Mouse (Mus musculus): ENCODE measurements at regions not wholly inside any gene's neighbourhood (a gene's known extent, or its start where the extent isn't known, plus 50 kb on each side); places are given as distances from the start of the nearest gene placed in this dataset.

- Histone ChIP-seq H3K4me3 (replicated peaks; ENCODE audit: low read depth, low read length) (no peak overlapping the region), H3K4me2 (ENCODE audit: low read length) (no peak overlapping the region), H3K27me3 (ENCODE audit: control insufficient read depth, insufficient read depth, low read length) (no peaks in the 10 kb centered on the region), H3K36me3 (ENCODE audit: control insufficient read depth, insufficient read depth, low read length) (no peaks in the 10 kb centered on the region), H3K9ac (replicated peaks; ENCODE audit: low read length) (no peak overlapping the region), H3K4me1 (ENCODE audit: control insufficient read depth, insufficient read depth, low read length) (no peaks in the 10 kb centered on the region), H3K9me3 (ENCODE audit: control insufficient read depth, low read length) (no peaks in the 10 kb centered on the region), H3K27ac (replicated peaks; ENCODE audit: low read depth, low read length) (no peak overlapping the region)
- DNase-seq: peak; percentile 32
- WGBS: 68% methylated on average over 13 of the region's 13 CpGs
- ATAC-seq (ENCODE audit: low FRiP score, low TSS enrichment): peak; percentile 37; the same call in 1 of the 2 replicates
Measured at GRCm38 (mm10) chr19:30450869-30451542, 98.5 kb downstream of the Dkk1 start.

GRCm38 (mm10) chr19:30451543-30451920 is 97.9 kb downstream of the Dkk1 start:
- no peak overlapping the region for H3K4me3 ChIP-seq (replicated peaks; ENCODE audit: low read depth, low read length)
- no peak overlapping the region for H3K9ac ChIP-seq (replicated peaks; ENCODE audit: low read length)
- no peaks in the 10 kb centered on the region for H3K4me1 ChIP-seq (ENCODE audit: control insufficient read depth, insufficient read depth, low read length)
- no peak overlapping the region for H3K4me2 ChIP-seq (ENCODE audit: low read length)
- no peaks in the 10 kb centered on the region for H3K36me3 ChIP-seq (ENCODE audit: control insufficient read depth, insufficient read depth, low read length)
- no peak overlapping the region for H3K27ac ChIP-seq (replicated peaks; ENCODE audit: low read depth, low read length)
- DNase-seq (peak; percentile 27), ATAC-seq (ENCODE audit: low FRiP score, low TSS enrichment) (peak; percentile 37; the same call in 1 of the 2 replicates)
- no peaks in the 10 kb centered on the region for H3K9me3 ChIP-seq (ENCODE audit: control insufficient read depth, low read length)
- WGBS: 59% methylated on average over 8 of the region's 8 CpGs
- no peaks in the 10 kb centered on the region for H3K27me3 ChIP-seq (ENCODE audit: control insufficient read depth, insufficient read depth, low read length)

GRCm38 (mm10) chr19:30452671-30453070 is 96.8 kb downstream of the Dkk1 start:
- H3K4me2 ChIP-seq (ENCODE audit: low read length): no peak overlapping the region
- ATAC-seq (ENCODE audit: low FRiP score, low TSS enrichment) (no peak), DNase-seq (no peak)
- WGBS: 93% methylated on average over 11 of the region's 11 CpGs
- H3K4me3 ChIP-seq (replicated peaks; ENCODE audit: low read depth, low read length): no peak overlapping the region
- no peaks in the 10 kb centered on the region for H3K9me3 ChIP-seq (ENCODE audit: control insufficient read depth, low read length)
- H3K4me1 ChIP-seq (ENCODE audit: control insufficient read depth, insufficient read depth, low read length): no peaks in the 10 kb centered on the region
- H3K27ac ChIP-seq (replicated peaks; ENCODE audit: low read depth, low read length): no peak overlapping the region
- H3K27me3 ChIP-seq (ENCODE audit: control insufficient read depth, insufficient read depth, low read length): no peaks in the 10 kb centered on the region
- no peaks in the 10 kb centered on the region for H3K36me3 ChIP-seq (ENCODE audit: control insufficient read depth, insufficient read depth, low read length)
- H3K9ac ChIP-seq (replicated peaks; ENCODE audit: low read length): no peak overlapping the region

DNA sequence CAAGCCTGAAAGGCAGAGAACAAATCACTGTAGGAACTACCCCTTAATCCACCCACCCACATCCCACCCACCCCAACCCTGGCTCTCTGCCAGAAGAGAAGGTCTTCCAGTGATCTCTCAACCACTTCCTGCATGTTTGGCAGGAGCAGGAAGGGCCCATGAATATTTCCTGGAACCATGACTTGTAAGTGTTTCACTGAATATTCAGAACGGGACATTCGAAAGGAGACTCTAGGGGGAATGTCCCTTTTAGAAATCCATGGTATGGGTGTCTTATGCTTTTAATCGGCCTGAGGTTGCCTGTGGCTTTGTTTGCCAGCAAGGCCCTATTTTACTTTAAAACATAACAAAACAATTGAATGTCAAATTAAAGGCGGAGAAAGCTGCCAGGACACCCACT is 66.0 kb downstream of the Dkk1 start:
- 23% methylated on average over 4 of the region's 4 CpGs for WGBS
- no peaks in the 10 kb centered on the region for H3K27me3 ChIP-seq (ENCODE audit: control insufficient read depth, insufficient read depth, low read length)
- DNase-seq: peak; percentile 20
- H3K4me1 ChIP-seq (ENCODE audit: control insufficient read depth, insufficient read depth, low read length): no peaks in the 10 kb centered on the region
- no peaks in the 10 kb centered on the region for H3K9me3 ChIP-seq (ENCODE audit: control insufficient read depth, low read length)
- H3K4me3 ChIP-seq (replicated peaks; ENCODE audit: low read depth, low read length): no peak overlapping the region
- no peak overlapping the region for H3K4me2 ChIP-seq (ENCODE audit: low read length)
- H3K27ac ChIP-seq (replicated peaks; ENCODE audit: low read depth, low read length): no peak overlapping the region
- no peaks in the 10 kb centered on the region for H3K36me3 ChIP-seq (ENCODE audit: control insufficient read depth, insufficient read depth, low read length)
- no peak for ATAC-seq (ENCODE audit: low FRiP score, low TSS enrichment)
- H3K9ac ChIP-seq (replicated peaks; ENCODE audit: low read length): no peak overlapping the region

DNA sequence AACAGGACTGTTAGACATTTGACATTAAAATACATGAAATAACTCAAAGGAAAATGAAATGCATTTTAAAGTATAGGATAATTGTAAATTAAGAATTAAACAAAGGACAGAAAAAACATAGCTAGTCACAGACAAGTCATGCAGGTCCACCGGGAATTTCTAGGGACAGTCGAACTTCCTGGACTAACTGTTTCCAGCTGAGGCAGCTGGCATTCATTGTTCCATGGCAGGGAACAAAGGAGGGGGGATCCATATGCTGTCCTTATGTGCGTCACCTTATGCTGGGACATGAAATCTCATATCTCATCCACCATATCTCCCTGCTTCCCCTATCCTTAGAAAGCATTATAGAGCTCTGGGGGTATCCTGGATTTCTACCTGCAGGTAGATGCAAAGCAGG is 59.7 kb downstream of the Dkk1 start:
- DNase-seq: no peak
- no peak overlapping the region for H3K9ac ChIP-seq (replicated peaks; ENCODE audit: low read length)
- WGBS: 48% methylated on average over 3 of the region's 3 CpGs
- H3K27ac ChIP-seq (replicated peaks; ENCODE audit: low read depth, low read length): no peak overlapping the region
- no peak for ATAC-seq (ENCODE audit: low FRiP score, low TSS enrichment)
- no peaks in the 10 kb centered on the region for H3K4me1 ChIP-seq (ENCODE audit: control insufficient read depth, insufficient read depth, low read length)
- no peaks in the 10 kb centered on the region for H3K9me3 ChIP-seq (ENCODE audit: control insufficient read depth, low read length)
- no peaks in the 10 kb centered on the region for H3K36me3 ChIP-seq (ENCODE audit: control insufficient read depth, insufficient read depth, low read length)
- no peak overlapping the region for H3K4me3 ChIP-seq (replicated peaks; ENCODE audit: low read depth, low read length)
- H3K27me3 ChIP-seq (ENCODE audit: control insufficient read depth, insufficient read depth, low read length): no peaks in the 10 kb centered on the region
- no peak overlapping the region for H3K4me2 ChIP-seq (ENCODE audit: low read length)

- DNase-seq (no peak), ATAC-seq (ENCODE audit: low FRiP score, low TSS enrichment) (no peak)
Measured at GRCm38 (mm10) chr19:30490916-30491315, 58.5 kb downstream of the Dkk1 start.

More at GRCm38 (mm10) chr19:30490916-30491315, 58.5 kb downstream of the Dkk1 start:
- H3K9me3 ChIP-seq (ENCODE audit: control insufficient read depth, low read length): no peaks in the 10 kb centered on the region
- WGBS: 65% methylated on average over 9 of the region's 9 CpGs
- H3K9ac ChIP-seq (replicated peaks; ENCODE audit: low read length): no peak overlapping the region
- no peaks in the 10 kb centered on the region for H3K4me1 ChIP-seq (ENCODE audit: control insufficient read depth, insufficient read depth, low read length)
- H3K4me2 ChIP-seq (ENCODE audit: low read length): no peak overlapping the region
- no peaks in the 10 kb centered on the region for H3K36me3 ChIP-seq (ENCODE audit: control insufficient read depth, insufficient read depth, low read length)
- no peak overlapping the region for H3K27ac ChIP-seq (replicated peaks; ENCODE audit: low read depth, low read length)
- H3K27me3 ChIP-seq (ENCODE audit: control insufficient read depth, insufficient read depth, low read length): no peaks in the 10 kb centered on the region
- no peak overlapping the region for H3K4me3 ChIP-seq (replicated peaks; ENCODE audit: low read depth, low read length)

Measured in midbrain, embryonic 14.5 days (tissue).